Mouse (Mus musculus): Measurements from ENCODE around the gene Hcst. TPM values are rescaled to one million over a fixed set of nuclear protein-coding genes. Genes with fewer than 3 reads are reported as not detected.

Hcst gene
- 1.1 TPM in 1 of 2 replicates, not detected in the other for polyA plus RNA-seq (2016; fragmentation: Nextera tagmentation; extraction: Ambion mirVana)

DNA sequence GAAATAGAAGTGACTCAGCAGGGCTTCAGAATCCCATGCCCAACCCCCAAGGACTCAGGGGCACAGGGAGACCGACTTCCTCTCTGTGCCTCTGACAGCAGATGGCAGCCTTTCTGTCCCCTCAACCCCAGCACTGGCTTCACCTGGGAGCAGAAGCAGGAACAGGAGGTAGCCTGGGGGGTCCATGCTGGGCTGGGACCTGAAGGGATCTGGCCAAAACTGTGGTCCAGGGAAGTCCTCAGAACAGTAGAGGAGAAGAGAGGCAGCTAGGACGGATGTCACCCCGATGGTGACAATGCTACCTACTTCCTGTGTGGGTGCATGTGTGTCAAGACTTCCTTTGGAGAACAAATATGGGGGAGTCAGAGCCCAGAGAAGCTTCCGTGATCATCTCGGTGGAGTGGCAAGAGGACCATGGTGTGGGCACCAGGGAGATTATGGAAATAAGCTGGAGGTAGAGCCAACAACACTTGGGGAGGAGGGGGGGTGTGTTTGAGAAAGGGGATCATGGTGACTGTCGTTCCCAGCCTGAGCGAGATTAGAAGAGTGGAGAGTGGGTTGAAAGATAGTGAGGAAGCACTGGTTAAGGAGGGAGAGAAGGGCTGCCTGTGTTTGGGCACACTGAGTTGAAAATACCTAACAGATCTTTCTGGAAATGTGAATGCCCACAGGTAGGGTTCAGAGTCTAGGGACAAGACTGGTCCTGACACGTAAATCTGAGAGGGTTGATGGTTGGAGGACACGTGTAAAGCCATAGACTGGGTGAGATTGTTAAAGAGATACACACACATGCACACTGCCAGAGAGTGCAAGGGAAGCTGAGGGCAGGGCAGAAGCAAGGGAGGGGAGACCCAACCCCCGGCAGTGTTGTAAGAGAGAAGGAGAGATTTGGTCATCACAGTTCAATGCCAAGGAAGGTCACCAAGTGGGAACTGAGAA, at the start of gene Hcst:
Gene Hcst (minus strand): TSS at position 294 of the 939 bp plus-strand sequence.
- Histone ChIP-seq H3K9ac (no peak within 1 kb of the TSS), H3K27ac (ENCODE audit: poor library complexity, severe bottlenecking) (no peak within 1 kb of the TSS), H3K36me3 (no peaks in the 10 kb centered on the region), H3K4me2 (no peak within 1 kb of the TSS), H3K4me3 (no peak within 1 kb of the TSS), H3K9me3 (replicated peaks) (peaks cover 10% of the 10 kb centered on the region), H3K4me1 (replicated peaks) (0 out of 2 replicates have a peak, but pooled peaks cover 11% of the 10 kb centered on the region), H3K27me3 (replicated peaks) (peaks cover 8% of the 10 kb centered on the region; the same call in 1 of the 2 replicates)
- no peak for ATAC-seq (ENCODE audit: insufficient number of reproducible peaks, low FRiP score)
- 56% methylated on average over 10 of the region's 10 CpGs for WGBS

DNA sequence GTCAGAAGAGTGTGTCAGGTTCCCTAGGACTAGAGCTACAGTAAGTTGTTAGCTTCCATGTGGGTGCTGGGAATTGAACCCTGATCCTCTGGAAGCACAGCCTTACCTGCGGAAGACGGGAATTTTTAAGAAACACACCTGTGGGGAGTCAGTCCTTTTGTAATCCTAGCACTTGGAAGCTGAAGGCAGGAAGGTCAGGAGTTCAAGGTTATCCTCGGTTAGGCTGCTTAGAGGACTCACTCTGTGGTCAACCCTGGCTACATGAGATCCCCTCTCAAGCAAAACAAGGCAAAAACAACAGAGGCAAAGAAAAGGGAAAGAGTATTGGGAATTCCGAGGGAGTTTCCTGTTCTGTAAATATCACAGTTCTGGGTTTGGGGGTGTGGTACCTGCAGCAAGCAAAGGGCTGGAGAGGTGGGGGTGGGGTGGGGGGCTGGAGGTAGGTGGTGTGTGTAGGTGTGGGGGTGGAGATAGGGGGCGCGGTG, 45.2 kb upstream of the Hcst start:
- 15% methylated on average over 6 of the region's 6 CpGs for WGBS
- peaks cover 84% of the 10 kb centered on the region for H3K27me3 ChIP-seq (replicated peaks)
- no peak overlapping the region for H3K4me2 ChIP-seq
- H3K4me3 ChIP-seq: no peak overlapping the region
- H3K9me3 ChIP-seq (replicated peaks): no peaks in the 10 kb centered on the region
- H3K9ac ChIP-seq: no peak overlapping the region
- peaks cover 6% of the 10 kb centered on the region for H3K4me1 ChIP-seq (replicated peaks)
- no peak overlapping the region for H3K27ac ChIP-seq (ENCODE audit: poor library complexity, severe bottlenecking)
- ATAC-seq (ENCODE audit: insufficient number of reproducible peaks, low FRiP score): no peak
- H3K36me3 ChIP-seq: no peaks in the 10 kb centered on the region

DNA sequence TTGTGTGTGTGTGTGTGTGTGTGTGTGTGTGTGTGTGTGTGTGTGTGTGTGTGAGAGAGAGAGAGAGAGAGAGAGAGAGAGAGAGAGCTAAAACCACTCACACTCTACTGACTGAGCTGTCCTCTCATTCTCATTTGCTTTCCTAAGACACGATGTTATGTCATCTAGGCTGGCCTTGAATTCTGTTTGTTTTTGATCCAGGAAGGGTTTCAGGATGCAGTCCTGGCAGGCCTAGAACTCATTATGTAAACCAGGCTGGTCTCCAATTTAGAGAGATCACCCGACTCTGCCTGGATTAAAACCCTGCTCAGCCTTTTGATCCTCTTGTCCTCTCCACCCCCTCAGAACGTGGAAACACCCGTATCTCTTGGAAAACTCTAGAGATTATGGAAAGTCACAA, 44.3 kb upstream of the Hcst start:
- 20% methylated on average over 4 of the region's 4 CpGs for WGBS
- H3K36me3 ChIP-seq: no peaks in the 10 kb centered on the region
- H3K4me2 ChIP-seq: no peak overlapping the region
- H3K4me3 ChIP-seq: no peak overlapping the region
- H3K9me3 ChIP-seq (replicated peaks): no peaks in the 10 kb centered on the region
- peaks cover 92% of the 10 kb centered on the region for H3K27me3 ChIP-seq (replicated peaks)
- no peak for ATAC-seq (ENCODE audit: insufficient number of reproducible peaks, low FRiP score)
- no peak overlapping the region for H3K27ac ChIP-seq (ENCODE audit: poor library complexity, severe bottlenecking)
- H3K4me1 ChIP-seq (replicated peaks): peaks cover 6% of the 10 kb centered on the region
- H3K9ac ChIP-seq: no peak overlapping the region

DNA sequence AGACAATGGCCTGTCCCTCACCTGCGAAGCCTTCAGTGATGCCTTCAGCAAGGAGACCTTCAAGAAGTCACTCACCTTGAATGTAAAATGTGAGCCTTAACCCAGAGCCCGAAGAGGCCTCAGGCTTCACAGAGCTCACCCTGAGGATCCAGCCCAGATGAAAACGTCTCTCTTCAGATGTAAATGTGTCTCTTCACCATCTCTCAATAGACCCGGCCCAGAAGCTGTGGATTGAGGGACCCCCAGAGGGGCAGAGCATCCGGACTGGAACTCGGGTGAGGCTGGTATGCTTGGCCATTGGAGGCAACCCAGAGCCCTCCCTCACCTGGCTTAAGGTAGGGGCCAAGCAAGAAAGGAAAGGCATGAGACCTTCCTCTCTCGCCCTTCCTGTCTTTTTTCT, 43.9 kb upstream of the Hcst start:
- ATAC-seq (ENCODE audit: insufficient number of reproducible peaks, low FRiP score): no peak
- Histone ChIP-seq H3K4me3 (no peak overlapping the region), H3K27me3 (replicated peaks) (peaks cover 96% of the 10 kb centered on the region), H3K4me1 (replicated peaks) (peaks cover 6% of the 10 kb centered on the region), H3K36me3 (no peaks in the 10 kb centered on the region), H3K9ac (no peak overlapping the region), H3K4me2 (no peak overlapping the region), H3K9me3 (replicated peaks) (no peaks in the 10 kb centered on the region), H3K27ac (ENCODE audit: poor library complexity, severe bottlenecking) (no peak overlapping the region)
- WGBS: 27% methylated on average over 7 of the region's 7 CpGs

DNA sequence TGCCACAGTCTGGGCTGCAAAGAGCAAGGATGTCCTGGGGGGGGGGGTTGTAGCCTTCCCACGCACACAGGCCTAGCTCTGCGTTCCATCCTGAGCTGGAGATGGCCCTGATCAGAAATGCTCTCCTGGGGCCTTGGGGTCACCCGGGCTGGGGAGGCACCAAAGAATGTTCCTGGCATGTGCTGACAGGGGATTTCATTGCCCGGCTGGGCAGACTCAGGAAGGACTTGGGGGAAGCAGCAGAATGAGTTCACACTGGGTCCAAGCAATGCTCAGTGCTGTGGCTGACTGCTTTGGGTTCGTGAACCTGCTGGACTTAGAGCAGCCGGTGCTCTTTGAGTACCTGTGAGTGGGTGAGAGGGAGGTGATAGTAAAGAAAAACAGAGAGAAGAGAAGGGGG, 39.8 kb upstream of the Hcst start:
- H3K9me3 ChIP-seq (replicated peaks): 0 out of 2 replicates have a peak, but pooled peaks cover 8% of the 10 kb centered on the region
- H3K4me3 ChIP-seq: no peak overlapping the region
- no peaks in the 10 kb centered on the region; the same call in 1 of the 2 replicates for H3K4me1 ChIP-seq (replicated peaks)
- H3K27me3 ChIP-seq (replicated peaks): peaks cover 96% of the 10 kb centered on the region
- no peak for ATAC-seq (ENCODE audit: insufficient number of reproducible peaks, low FRiP score)
- H3K27ac ChIP-seq (ENCODE audit: poor library complexity, severe bottlenecking): no peak overlapping the region
- H3K36me3 ChIP-seq: no peaks in the 10 kb centered on the region
- 32% methylated on average over 6 of the region's 6 CpGs for WGBS
- H3K4me2 ChIP-seq: no peak overlapping the region
- H3K9ac ChIP-seq: no peak overlapping the region

DNA sequence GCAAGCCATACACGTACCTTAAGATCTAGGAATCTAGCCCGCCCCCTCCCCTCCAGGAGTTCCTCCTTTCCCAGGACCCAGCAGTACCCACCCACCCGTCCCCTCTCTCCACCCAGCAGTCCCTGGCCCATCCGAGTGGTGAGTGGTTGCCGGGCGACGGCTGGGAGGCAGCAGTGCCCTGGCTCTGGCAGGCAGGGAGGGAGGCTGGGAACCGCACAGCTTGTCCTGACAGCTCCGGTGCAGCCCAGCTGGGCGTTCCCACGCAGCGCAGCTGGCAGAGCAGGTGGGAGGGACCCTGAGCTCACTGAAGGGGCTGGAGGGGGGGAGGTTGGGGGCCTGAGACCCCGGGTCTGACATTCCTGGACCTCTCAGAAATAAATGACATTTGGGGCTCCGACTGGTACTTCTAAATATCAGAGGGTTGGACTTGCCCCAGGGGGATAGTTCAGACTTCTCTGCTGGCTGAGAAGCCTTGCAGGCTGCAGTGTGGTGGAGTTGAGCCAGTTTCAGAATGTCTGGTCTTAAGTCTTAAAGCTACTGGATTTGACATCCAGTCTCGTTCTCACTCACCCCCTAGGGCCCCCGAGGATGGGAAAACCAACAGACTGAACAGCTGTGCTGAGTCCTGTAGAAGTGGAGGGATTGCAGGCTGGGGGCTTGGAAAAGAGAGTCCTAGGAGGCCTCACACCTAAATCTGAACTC, 38.1 kb upstream of the Hcst start, which contains the start of the genes Kirrel2 and Nphs1:
Gene Kirrel2 (minus strand): TSS at position 62 of the 702 bp plus-strand sequence.
Gene Nphs1 (plus strand): TSS at position 687 of the 702 bp plus-strand sequence.
- Histone ChIP-seq H3K4me1 (replicated peaks) (no peaks in the 10 kb centered on the region; the same call in none of the 2 replicates), H3K4me3 (peak within 1 kb of the TSS; percentile 1; the same call in 1 of the 2 replicates), H3K4me2 (peak within 1 kb of the TSS; percentile 32), H3K27ac (ENCODE audit: poor library complexity, severe bottlenecking) (no peak within 1 kb of the TSS), H3K36me3 (no peaks in the 10 kb centered on the region), H3K27me3 (replicated peaks) (peaks cover 99% of the 10 kb centered on the region), H3K9me3 (replicated peaks) (0 out of 2 replicates have a peak, but pooled peaks cover 8% of the 10 kb centered on the region), H3K9ac (0 out of 2 replicates have a peak within 1 kb of the TSS, but pooled peaks have one; percentile 13)
- WGBS: 3% methylated on average over 16 of the region's 16 CpGs
- 0 out of 2 replicates have a peak, but pooled peaks have one; percentile 11 for ATAC-seq (ENCODE audit: insufficient number of reproducible peaks, low FRiP score)

DNA sequence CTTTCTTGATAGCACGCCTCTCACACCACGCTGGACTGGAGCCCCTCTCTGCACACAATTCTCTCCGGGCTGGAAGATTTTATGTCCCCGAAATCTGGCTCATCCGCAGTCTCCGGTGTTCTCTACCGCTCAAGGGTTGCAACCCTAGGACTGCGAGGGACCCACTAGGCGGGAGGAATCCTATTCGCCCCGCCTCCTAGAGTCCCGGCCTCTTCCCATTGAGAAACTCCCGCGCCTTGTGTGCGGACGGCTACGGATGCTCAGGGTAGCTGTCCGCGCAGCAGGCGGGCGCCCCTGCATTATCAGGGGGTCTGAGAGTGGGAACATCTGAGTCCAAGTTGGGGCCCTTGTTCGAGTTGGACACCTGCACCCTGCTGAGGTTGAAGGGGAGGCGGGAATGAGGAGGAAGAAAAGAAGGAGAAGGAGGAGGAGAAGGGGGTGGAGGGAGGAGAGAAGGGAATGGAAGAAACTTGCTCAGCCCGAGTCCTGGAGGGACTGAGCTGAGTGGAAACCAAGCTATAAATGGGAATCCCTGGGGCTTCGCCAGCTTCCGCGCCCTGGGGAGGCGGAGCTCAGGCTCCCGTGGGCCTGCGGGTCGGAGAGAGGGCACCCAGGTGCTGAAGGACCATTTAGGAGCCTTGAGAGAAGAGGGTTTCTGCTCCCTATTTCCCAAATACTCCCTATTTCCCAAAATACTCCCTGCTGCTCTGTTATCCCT, 37.4 kb upstream of the Hcst start:
- 0 out of 2 replicates have a peak, but pooled peaks cover 8% of the 10 kb centered on the region for H3K9me3 ChIP-seq (replicated peaks)
- WGBS: 1% methylated on average over 31 of the region's 31 CpGs
- no peaks in the 10 kb centered on the region for H3K36me3 ChIP-seq
- no peak for ATAC-seq (ENCODE audit: insufficient number of reproducible peaks, low FRiP score)
- peaks cover 98% of the 10 kb centered on the region for H3K27me3 ChIP-seq (replicated peaks)
- H3K9ac ChIP-seq: no peak overlapping the region
- H3K4me3 ChIP-seq: peak overlapping the region; percentile 1; the same call in 1 of the 2 replicates
- no peaks in the 10 kb centered on the region; the same call in none of the 2 replicates for H3K4me1 ChIP-seq (replicated peaks)
- peak overlapping the region; percentile 32 for H3K4me2 ChIP-seq
- H3K27ac ChIP-seq (ENCODE audit: poor library complexity, severe bottlenecking): no peak overlapping the region

DNA sequence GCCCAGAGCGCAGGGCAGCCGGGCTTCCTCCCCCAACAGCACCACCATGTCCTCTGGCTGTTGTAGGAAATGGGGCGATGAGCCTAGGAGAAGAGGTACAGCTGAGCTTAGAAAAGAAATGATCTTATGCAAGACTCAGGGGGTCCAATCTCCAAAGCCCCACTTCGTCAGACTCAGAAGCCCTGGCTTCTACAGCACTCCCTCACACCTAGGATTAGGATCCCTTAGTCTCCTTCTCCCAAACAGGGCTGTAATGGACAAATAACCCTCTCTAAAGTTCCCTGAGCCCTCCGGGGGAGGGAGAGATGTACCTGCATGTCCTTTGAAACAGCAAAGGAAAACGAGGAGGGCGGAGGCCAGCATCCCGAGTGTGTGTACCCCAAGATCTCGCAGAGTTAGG, 36.8 kb upstream of the Hcst start:
- Histone ChIP-seq H3K9me3 (replicated peaks) (0 out of 2 replicates have a peak, but pooled peaks cover 8% of the 10 kb centered on the region), H3K4me2 (0 out of 2 replicates have a peak overlapping the region, but pooled peaks have one; percentile 32), H3K4me1 (replicated peaks) (no peaks in the 10 kb centered on the region; the same call in none of the 2 replicates), H3K4me3 (0 out of 2 replicates have a peak overlapping the region, but pooled peaks have one; percentile 1), H3K27ac (ENCODE audit: poor library complexity, severe bottlenecking) (no peak overlapping the region), H3K36me3 (no peaks in the 10 kb centered on the region), H3K9ac (no peak overlapping the region), H3K27me3 (replicated peaks) (peaks cover 98% of the 10 kb centered on the region)
- no peak for ATAC-seq (ENCODE audit: insufficient number of reproducible peaks, low FRiP score)
- WGBS: 3% methylated on average over 9 of the region's 9 CpGs

DNA sequence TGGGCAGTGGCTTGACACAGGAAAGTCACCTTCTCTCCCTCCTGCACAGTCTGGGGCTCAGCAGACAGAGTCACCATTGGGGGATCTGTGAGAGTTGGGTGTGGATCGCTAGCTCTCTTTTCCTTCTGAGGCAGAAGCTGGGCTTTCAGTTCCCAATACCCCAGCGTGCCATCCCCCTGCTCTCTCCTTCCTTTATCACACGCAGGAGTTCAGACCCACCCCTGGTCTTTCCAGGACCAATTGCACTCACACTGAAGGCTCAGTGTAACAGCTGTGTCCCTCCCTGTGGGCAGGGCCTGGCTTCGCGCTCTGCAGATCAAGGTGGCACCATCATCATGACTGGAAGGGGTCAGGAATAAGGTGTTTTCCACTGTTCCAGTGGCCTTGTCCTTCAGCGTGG, 34.6 kb upstream of the Hcst start:
- Histone ChIP-seq H3K9ac (no peak overlapping the region), H3K36me3 (no peaks in the 10 kb centered on the region), H3K4me3 (0 out of 2 replicates have a peak overlapping the region, but pooled peaks have one; percentile 0), H3K27ac (ENCODE audit: poor library complexity, severe bottlenecking) (no peak overlapping the region), H3K27me3 (replicated peaks) (peaks cover 94% of the 10 kb centered on the region), H3K9me3 (replicated peaks) (0 out of 2 replicates have a peak, but pooled peaks cover 8% of the 10 kb centered on the region), H3K4me2 (peak overlapping the region; percentile 22; the same call in 1 of the 2 replicates), H3K4me1 (replicated peaks) (no peaks in the 10 kb centered on the region; the same call in none of the 2 replicates)
- 14% methylated on average over 6 of the region's 6 CpGs for WGBS
- no peak for ATAC-seq (ENCODE audit: insufficient number of reproducible peaks, low FRiP score)

DNA sequence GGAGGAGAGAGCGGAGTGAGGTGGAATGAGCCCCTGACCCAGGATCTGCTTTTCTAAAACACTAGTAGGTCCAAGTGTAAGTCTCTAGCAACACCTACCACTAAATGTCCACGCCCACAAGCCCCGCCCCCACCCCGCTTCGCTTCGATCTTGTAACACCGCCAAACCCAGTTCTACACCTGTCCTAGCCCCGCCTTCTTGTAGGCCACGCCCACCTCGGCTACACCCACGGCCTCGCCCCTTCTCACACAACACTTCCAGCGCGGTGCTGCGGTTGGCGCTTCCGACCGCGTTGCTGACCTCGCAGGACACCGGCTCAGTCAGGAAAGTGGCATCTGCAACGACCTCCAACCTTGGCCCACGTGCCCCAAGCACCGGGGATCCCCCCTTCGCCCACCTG, 34.1 kb upstream of the Hcst start:
- Histone ChIP-seq H3K4me1 (replicated peaks) (no peaks in the 10 kb centered on the region; the same call in none of the 2 replicates), H3K36me3 (no peaks in the 10 kb centered on the region), H3K27ac (ENCODE audit: poor library complexity, severe bottlenecking) (no peak overlapping the region), H3K4me2 (peak overlapping the region; percentile 22; the same call in 1 of the 2 replicates), H3K4me3 (0 out of 2 replicates have a peak overlapping the region, but pooled peaks have one; percentile 0), H3K27me3 (replicated peaks) (peaks cover 89% of the 10 kb centered on the region), H3K9me3 (replicated peaks) (0 out of 2 replicates have a peak, but pooled peaks cover 8% of the 10 kb centered on the region), H3K9ac (no peak overlapping the region)
- ATAC-seq (ENCODE audit: insufficient number of reproducible peaks, low FRiP score): no peak
- 2% methylated on average over 25 of the region's 25 CpGs for WGBS
